Mouse (Mus musculus): ENCODE results near the gene Catsperd.

GRCm38 (mm10) chr17:56603186-56604069 is 24.5 kb upstream of the Catsperd start:
- TF ChIP-seq CTCF (IDR thresholded peaks at IDR 0.05; ENCODE audit: control insufficient read depth, insufficient read depth, low read length) (no peak), POLR2A (IDR thresholded peaks at IDR 0.05; ENCODE audit: borderline replicate concordance, control insufficient read depth, low read depth, low read length) (peak; percentile 19; the same call in 1 of the 2 replicates)
